Mouse (Mus musculus): ENCODE measurements around the gene Med24.

Med24 gene

DNA sequence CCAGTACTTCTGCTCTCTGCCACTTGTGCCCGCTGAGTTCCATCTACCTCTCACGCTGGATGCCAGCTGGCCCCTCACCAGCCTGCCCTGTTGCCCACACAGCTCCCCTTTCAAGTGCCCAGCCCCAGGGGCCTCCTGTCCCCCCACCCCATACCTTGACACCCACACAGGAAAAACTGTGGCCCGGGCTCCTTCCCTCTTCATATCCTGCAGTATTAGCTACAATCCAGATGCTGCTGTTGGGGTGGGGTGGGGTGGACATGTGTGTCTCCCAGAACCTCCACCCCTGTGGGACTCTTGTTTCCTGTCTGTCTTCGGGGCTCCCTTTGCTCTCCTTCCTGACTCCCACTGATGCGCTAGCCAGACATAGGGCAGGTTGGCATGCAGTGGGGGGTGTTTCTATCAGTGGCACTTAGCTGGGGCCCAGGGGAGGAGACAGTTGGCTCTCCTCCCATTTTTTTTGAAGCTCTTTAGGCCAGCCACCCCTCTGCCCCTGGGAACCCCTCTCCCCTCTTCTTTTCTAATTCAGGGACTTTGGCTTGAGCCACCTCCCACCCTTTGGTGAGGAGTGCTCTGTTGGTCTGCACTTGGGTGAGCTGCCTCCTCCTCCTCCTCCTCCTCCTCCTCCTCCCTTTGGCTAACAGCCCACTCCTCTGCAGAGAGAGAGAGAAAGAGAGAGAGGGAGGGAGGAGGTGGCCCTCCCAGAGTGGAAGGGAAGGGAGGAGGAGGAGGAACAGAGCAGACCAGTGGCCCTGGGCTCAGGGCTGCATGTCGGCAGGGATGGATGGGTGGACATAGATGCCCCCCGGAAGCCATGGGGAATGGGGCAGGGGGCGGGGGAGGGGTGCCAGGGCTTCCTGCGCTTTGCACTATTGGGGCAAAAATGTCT lies 36.4 kb upstream of the Med24 start:
- no peak for DNase-seq (ENCODE audit: low spot score in 2 of 2)

DNA sequence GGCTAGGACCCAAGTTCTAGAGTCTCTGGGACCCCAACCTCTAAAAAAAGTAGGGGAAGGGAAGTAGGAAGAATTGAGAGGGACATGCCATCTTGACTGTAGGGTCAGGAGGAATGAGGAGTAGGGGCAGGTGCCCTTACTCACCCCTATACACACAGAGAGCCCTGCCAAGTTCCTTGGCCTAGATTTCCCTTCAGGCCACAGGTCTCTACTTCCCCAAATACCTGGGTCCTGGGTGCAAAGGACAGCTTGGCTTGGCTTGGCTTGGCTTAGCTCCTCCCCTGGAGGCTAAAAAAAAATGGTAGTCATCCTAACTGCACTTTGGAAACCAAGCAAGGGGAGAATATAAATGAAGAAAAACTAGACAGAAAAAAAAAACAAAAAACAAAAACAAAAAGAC lies 35.5 kb upstream of the Med24 start:
- DNase-seq (ENCODE audit: low spot score in 2 of 2) = no peak

DNA sequence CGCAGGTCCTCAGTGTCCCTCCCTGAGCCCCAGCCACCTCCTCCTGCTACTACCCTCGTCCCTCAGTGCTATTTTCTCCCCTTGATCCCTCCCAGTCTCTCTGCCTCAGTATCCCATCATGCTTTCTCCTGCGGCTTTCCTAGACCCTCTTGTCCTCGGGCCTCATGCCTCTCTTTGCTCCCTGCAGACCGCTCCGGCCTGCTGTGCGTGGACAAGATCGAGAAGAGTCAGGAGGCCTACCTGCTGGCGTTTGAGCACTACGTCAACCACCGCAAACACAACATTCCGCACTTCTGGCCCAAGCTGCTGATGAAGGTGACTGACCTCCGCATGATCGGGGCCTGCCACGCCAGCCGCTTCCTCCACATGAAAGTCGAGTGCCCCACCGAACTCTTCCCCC lies 34.9 kb upstream of the Med24 start:
- no peak for DNase-seq (ENCODE audit: low spot score in 2 of 2)

DNA sequence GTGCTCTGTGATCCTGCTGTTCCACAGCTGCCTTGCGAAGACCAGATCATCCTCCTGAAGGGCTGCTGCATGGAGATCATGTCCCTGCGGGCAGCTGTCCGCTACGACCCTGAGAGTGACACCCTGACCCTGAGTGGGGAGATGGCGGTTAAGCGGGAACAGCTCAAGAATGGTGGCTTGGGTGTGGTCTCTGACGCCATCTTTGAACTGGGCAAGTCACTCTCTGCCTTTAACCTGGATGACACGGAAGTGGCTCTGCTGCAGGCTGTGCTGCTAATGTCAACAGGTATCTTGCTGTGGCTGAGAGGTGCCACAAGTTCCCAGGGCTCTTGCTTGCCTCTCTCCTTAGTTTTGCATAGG lies 34.2 kb upstream of the Med24 start:
- no peak for DNase-seq (ENCODE audit: low spot score in 2 of 2)

DNA sequence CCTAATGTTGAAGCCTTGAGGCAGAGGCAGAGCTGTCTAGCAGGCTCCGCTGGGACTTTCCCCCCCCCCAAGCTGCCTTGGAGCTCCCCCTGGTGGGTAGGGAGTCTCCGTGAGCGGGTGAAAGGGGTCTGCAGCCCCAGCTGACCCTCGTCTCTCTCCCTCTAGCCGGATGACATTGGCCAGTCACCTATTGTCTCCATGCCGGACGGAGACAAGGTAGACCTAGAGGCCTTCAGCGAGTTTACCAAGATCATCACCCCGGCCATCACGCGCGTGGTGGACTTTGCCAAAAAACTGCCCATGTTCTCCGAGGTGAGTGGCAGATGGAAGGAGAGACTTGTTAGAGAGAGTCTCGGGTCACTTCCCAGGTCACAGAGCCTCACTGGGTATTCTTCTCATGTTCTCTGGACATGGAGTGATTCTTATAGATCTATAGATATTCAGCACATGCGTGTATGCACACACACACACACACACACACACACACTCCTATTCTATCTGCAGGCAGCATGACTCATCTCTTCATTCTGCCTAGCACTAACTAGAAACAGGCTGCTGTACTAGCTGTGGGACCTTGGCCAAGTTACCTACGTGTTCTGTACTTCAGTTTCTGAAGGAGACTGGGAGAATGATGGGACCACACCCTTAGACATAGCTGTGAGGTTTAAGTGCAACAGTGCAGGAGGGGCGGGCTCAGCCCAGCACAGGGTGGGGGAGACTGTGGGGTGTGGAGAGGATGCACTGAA lies 33.7 kb upstream of the Med24 start:
- no peak for DNase-seq (ENCODE audit: low spot score in 2 of 2)

DNA sequence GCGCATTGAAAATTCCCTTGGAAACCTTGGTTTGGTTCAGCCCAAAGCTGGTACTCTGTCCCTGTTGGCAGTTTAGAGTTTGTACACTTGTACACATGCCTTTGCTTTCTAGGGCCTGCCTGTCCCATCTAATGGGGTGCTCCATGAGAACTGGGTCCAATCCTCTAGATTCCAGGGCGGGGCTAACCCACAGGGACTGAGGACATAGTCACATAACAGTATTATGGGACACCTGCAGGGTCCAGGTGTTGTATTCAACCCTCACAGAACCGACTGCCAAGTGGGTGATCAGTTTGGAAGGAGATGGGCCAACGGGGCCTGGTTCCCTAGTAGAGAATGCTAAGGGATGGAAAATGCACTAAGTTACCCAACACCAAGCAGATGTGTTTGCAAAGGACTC lies 32.7 kb upstream of the Med24 start:
- no peak for DNase-seq (ENCODE audit: low spot score in 2 of 2)

DNA sequence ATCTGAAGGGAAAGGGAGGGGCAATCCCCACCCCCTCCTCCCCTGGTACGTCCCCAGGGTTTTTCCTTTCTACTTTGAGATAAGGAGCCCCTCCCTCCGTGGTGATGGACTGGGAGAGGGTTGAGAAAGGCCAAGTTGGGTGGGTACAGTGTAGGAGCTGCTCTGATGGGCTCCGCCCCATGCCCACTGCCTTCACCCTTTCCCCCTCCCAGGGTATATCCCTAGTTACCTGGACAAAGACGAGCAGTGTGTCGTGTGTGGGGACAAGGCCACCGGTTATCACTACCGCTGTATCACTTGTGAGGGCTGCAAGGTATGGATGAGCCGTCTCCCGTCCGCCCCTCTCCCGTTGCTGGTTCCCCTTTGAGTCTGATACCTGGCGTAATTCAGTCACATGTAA lies 27.5 kb upstream of the Med24 start:
- no peak for DNase-seq (ENCODE audit: low spot score in 2 of 2)

DNA sequence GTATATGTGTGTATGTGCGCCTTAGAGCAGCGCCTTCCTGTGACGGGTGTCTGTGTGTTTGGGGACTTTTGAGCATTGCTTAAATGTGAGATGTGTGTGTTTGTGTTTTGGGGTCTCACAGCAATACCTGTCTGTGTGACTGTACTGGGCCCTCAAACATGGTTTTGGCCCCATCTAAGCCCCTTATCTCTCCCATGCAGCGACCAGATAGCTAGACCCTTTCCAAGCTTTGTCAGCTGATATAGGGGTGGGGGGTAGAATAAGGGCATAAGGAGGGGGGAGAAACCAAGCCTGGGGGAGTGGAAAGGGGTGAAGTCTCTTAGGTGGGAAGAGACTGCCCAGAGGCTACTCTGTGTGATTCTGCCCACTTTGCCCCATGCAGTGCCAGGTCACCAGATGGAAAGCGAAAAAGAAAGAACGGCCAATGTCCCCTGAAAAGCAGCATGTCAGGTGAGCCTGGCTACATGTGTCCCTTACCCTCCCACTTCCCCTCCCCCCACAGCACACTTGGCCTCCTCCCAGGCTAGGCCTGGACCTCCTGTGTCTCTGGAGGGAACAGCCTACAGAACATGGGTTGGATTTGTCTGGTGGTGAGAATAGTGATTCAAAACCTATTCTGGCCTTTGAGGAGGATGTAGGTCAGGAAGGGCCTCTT lies 26.6 kb upstream of the Med24 start:
- no peak for DNase-seq (ENCODE audit: low spot score in 2 of 2)

DNA sequence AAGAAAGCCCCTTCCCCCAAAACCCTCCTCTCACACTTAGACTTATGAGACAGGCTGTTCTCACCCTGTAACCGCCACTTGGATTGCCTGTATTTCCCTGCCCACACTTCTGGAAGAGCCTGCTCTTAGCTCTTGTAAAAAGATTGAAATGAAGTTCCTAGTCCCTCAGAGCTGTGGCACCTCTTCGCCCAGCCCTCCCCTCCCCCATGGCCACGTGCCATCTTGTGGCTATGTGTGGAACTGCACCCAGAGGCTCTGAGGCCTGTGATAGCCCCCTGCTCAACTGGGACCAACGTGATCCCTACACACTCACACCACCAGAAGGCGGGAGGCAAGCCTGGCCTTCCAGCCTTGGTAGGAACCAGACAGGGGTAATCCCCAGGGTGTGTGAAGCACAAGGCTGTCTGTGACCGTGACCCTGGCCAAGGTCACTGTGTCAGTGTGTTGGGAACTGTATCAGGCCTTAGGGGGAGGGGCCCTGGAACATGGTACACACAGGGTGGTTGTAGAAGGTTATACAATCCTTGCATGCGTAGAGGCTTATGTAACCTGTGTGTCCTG lies 25.5 kb upstream of the Med24 start:
- DNase-seq (ENCODE audit: low spot score in 2 of 2) = peak in 1 of 2 experiments; percentile 82

DNA sequence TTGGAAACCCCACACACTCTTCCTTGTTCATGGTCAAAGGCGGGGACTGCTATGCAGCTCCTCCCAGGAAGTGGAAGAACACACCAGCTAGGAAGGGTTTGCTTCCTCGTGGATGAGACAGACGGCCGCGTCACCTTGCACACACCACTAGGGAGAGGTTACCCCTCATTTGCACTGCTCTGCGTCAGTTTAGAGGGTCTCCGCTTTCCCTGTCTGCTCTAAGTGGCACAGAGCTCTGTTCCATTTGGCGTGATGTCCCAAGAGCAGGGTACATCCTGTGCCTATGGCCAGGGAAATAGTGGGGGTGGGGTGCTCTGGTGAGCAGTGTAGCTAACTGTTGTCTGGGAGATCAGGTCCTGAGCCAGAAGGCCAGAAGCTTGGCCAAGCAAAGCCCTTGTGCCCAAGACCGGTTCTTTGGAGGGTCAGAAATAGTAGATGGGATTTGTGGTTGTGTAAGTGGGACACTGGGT lies 25.0 kb upstream of the Med24 start:
- DNase-seq (ENCODE audit: low spot score in 2 of 2) = no peak

DNA sequence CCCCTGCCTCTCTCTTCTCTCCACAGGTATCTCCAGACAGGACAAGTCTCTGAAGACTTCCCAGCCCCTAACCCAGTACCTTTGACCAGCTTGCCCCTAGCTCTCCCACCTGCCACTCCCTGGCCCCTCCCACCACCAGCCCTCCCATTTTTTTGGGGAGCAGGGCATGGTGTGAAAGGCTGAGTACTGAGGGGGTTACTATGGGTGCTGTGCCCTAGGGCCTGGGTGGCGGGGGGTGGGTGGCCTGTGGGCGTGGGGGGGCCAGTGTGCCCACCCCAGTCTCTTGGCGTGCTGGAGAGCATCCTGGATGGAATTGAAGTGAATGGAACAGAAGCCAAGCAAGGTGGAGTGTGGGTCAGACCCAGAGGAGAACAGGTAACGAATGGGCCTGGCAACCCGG lies 24.0 kb upstream of the Med24 start:
- DNase-seq (ENCODE audit: low spot score in 2 of 2) = no peak

DNA sequence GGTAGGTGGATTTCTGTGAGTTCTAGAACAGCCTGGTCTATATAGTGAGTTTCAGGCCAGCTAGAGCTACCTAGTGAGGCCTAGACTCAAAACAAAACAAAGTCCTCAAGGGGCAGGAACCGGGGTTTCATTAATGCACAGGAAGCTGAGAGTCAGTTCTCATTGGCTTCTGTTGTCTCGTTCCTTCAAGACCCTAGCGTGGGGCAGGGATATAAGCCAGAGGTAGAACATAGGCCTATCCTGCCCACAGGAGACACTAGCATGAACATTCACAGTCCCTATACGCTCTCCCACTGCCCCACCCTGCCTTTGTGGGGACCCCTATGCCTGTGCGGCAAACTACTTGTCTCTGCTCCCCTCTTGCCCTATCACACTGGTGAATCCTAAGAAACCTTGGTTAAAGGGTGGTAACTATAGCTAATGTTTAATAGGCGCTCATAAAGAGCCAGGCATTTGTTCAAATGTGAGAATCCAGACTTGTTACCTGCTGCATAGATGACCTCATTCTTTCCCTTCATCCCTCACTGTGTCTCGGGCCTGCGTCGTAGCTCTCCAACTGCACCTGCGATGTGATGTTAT lies 23.4 kb upstream of the Med24 start:
- no peak for DNase-seq (ENCODE audit: low spot score in 2 of 2)

DNA sequence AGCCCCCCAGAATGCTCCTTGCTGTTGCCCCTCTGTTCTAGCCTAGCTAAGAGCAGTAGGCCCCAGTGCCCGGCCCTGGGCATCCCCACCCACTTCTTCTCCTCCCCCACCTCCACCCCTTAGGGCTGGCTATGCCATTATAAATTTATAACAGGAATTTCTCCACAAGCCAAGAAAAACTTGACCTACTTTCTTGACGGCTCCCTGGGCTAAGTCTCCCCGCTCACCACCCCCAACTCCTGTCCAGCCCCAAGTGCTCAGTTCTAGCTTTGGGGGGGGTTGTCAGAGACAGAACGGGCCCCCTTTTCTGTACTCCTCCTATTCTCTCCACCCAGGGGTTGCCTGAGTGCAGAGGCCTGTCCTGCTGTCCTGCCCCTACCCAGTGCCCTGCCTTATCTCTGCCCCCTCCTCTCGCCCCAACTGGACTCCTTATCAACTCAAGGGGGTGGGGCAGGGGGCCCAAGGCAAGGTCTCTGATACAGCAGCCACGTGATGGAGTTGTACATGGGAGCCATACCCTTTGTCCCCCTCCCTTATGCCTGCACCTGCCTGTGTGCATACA lies 22.1 kb upstream of the Med24 start:
- DNase-seq (ENCODE audit: low spot score in 2 of 2) = no peak

DNA sequence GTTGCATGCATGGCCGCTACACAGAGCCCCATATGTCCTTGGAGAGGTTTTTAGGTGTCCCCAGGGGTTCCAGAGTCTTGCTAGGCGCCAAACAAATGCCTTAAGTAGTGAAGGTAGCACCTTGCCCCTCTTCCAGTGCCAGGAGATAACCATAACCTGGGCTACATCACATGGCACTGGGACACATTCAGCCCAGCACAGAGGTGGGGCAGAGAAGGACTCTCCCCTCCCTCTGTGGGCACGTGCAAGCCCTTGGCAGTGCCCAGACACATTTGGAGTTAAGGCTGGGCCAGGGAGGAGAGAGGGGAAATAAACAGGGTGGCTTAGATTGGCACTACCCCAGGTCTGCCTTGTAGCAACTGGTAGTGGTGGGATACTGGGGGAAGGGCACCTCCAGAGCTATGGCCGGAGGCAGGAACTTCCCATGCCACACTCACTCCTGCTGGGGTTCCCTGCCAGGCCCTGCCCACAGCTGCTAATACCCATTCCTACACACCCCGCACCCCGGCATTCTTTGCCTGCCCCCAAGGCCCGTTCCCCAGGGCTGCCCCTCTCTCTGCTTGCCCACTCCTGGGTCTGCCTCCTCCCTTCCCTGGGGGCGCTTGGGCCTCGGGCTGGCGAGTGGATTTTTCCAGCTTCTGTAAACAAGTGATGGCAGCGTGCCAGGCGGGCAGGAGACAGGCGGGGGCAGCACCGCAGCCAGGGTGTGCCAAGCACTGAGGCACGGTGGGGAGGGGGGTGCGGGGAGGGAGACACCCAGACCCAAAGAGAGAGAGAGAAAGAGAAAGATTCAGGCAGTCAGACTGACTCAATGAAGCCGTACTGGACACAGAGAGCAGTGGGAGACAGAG lies 21.3 kb upstream of the Med24 start:
- peak in 1 of 2 experiments; percentile 81 for DNase-seq (ENCODE audit: low spot score in 2 of 2)

DNA sequence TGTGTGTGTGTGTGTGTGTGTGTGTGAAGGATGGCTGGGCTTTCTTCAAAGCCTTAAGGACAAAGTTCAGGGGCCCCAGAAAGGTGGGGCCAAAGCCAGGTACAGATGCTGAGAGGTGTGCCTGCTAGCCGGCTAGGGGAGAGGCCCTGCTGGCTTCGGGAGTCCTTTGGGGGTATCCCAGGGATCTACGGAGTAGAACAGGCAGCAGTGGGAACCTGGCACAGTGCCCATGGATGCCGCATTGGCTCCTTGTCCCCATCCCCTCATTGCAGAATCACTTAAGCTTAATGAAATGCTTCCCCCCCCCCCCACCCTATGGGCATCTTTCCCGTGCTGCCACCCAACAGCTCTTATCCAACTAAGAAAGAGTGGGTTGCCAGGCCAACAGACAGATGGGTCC lies 20.5 kb upstream of the Med24 start:
- no peak for DNase-seq (ENCODE audit: low spot score in 2 of 2)

DNA sequence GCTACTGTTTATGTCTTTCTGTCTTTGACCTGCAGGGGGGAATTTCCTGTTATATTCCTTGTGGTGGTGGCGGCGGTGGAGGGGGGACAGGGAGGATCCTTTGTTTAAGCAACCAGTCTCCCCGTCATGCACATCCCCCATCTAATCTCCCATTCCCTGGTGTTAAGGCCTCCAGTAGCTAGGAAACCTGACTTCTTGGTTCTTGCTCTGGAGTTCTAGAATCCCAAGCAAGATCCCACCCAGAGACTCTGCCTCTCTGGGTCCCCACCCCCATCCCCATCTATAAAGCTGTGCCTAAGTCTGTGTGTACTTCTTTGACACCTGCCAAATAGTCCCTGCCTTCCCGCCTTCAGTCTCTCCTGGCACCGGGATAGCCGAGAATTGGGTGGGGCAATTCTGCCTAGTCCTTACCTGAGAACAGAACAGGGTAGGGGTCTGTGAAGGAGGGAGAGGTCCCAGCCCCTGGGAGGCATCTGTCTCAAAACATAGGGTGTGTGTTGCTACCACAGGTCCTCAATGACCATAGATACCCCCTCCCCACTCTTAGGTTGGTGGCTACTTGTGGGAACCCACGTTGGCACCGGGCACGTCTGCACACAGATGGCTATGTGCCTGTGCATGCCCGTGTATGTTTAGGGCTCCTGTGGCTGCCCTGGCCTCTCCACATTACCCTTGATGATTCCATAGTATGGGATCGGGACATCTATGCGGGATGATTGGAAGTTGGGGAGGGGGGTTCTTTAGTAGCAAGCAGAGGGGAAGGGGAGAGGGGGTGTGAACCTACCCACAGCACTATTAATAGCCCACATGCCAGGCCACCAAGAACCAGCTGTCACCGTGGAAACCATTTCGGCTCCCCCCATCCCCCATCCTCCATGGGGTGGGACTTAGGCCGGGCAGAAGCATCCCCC lies 19.5 kb upstream of the Med24 start:
- no peak for DNase-seq (ENCODE audit: low spot score in 2 of 2)

DNA sequence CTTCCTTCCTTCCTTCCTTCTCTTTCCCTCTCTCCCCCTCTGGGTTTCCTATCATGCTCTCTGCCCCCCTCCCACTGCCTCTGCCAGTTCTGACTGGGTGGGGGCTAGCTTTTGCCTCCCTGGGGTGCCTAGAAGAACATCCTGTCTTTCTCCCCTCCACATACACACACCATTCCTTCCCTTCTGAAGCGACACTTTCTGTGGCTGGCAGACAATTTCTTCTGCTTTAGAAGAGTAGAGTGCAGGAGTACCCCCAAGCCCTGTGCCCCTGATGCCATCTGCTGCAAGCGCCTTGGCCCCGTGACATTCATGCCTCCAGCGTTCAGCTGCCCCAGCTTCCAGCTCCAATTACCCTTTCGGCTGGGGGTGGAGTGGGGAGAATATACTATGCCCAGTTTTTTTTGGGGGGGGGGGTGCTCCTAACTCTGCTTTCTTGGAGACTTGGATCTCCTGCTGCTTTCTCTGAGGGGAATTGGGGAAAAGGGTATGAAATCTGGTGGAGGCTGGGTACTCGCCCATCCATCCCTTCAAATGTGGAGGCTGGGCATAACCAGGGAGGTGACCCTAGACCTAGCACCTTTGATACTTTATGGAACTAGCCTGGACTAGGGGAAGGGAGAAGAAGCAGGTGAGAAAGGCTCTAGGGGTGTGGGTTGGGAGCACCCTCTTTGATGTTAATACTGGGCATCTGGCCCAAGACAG lies 18.7 kb upstream of the Med24 start:
- no peak for DNase-seq (ENCODE audit: low spot score in 2 of 2)

DNA sequence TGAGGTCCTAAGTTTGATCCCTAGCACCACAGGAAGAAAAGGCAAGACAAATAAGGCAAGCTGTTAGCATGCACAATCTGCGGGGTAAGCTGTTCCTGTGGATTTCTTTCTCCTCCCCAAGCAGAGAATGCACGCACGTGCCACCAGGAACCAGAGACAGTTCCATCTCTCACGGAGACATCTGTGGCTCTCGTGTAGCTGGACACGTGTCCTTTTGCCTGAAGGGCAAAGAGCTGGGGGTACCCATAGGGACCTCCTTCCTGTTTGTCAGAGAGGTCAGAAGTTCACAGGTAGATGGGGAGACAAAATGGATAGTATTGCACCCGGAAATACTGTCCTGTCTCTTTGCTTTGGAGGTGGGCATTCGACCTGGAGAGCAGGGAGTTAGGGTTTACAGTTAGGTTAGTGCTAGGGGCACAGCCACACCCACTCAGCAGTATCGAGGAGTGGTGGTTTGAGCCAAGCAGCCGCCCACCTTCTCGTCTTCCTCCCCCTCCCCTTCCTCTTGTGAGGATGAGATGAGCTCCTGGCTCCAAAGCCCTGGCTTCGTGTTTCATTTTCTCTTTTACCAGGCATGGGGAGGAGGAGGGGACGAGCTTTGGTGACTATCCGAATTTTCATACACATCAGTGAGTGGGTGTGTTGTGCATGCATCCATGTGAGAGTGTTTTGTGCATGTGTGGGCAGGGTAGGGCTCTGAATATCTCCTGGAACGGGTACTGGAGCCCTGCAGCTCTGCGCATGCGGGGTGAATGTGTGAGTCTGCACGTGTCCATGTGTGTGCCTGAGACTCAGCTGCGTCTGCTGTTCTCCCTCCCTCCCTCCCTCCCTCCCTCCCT lies 17.8 kb upstream of the Med24 start:
- DNase-seq (ENCODE audit: low spot score in 2 of 2) = no peak

All from urinary bladder, postnatal 4 days (tissue).